Mouse (Mus musculus) heart, adult 2 months (tissue): ENCODE data around the gene Prdm15. TPM values are rescaled to one million over a fixed set of nuclear protein-coding genes. Genes with fewer than 3 reads are reported as not detected.
A peak's percentile ranks its signal among the peaks of the same experiment; 100 is the strongest.

Experiments used
- DNase-seq, 2 experiments: peaks; one replicate each; pipeline ENCODE4 v3.0.0; 2021
- H3K27ac ChIP-seq: fragments of 200-600 bp; 2 replicates; pipeline ENCODE4 v1.8.1; 2022
- H3K27me3 ChIP-seq: fragments of 200-500 bp; 2 replicates; pipeline ENCODE4 v1.6.1; 2012; ENCODE audit warnings: mild to moderate bottlenecking, low read length, inconsistent platforms, mixed read lengths; ENCODE audit not compliant: control insufficient read depth, insufficient read depth
- H3K36me3 ChIP-seq: fragments of 200-500 bp; 2 replicates; pipeline ENCODE4 v1.6.1; 2012; ENCODE audit warnings: low read length, inconsistent platforms; ENCODE audit not compliant: control insufficient read depth, insufficient read depth
- H3K4me1 ChIP-seq: fragments of 200-500 bp; 2 replicates; pipeline ENCODE4 v1.6.1; 2011; ENCODE audit warnings: low read length; ENCODE audit not compliant: control insufficient read depth, insufficient read depth
- H3K4me3 ChIP-seq: fragments of 200-600 bp; 2 replicates; pipeline ENCODE4 v1.8.1; 2022
- H3K79me2 ChIP-seq: fragments of 200-500 bp; replicated peaks from 2 replicates; pipeline ENCODE4 v1.6.1; 2012; ENCODE audit warnings: mild to moderate bottlenecking, inconsistent platforms, low read length, moderate library complexity, mixed read lengths; ENCODE audit not compliant: control insufficient read depth, insufficient read depth
- H3K9ac ChIP-seq: fragments of 200-500 bp; 2 replicates; pipeline ENCODE4 v1.6.1; 2012; ENCODE audit warnings: low read depth, mild to moderate bottlenecking, control low read depth, inconsistent platforms, low read length, mixed read lengths
- CTCF ChIP-seq: fragments of 200-600 bp; IDR thresholded peaks from 2 replicates; pipeline ENCODE4 v1.8.1; 2022; ENCODE audit warnings: antibody characterized with exemption, mild to moderate bottlenecking, moderate library complexity
- EP300 ChIP-seq: fragments of 200-500 bp; IDR thresholded peaks from 2 replicates; pipeline ENCODE4 v1.6.1; 2011; ENCODE audit warnings: low read depth, low read length, control low read depth; ENCODE audit not compliant: insufficient read depth
- POLR2A ChIP-seq: fragments of 200-500 bp; IDR thresholded peaks from 2 replicates; pipeline ENCODE4 v1.6.1; 2011; ENCODE audit warnings: mild to moderate bottlenecking, low read depth, low read length, control low read depth; ENCODE audit not compliant: insufficient read depth
- WGBS: fragments of 180-500 bp; shearing (Covaris S2); methylation state at CpG from one replicate; pipeline ENCODE4 v1.1.7; 2018; 5-methylcytosine and 5-hydroxymethylcytosine counted together
- intact Hi-C: fragments of 180-260 bp; cut with DNase I; formaldehyde crosslinking; loops from one replicate; pipeline ENCODE4 v1.15.1; 2025
- polyA plus RNA-seq: library from polyadenylated mRNA; depleted of rRNA; stranded (reverse); fragments of >200 nt; gene quantifications from 2 replicates; pipeline ENCODE4 v1.2.3, GENCODE M21; 2012
- total RNA-seq, 2 experiments: library from RNA; stranded (reverse); gene quantifications; 2 replicates each; pipeline ENCODE4 v1.2.3; 2021

Prdm15 gene
- total and polyA plus RNA-seq, 3 experiments: 4.6 to 6.1 (median 4.8) TPM

GRCm38 (mm10) chr16:97863932-97864467 lies 12.3 kb upstream of the Prdm15 start:
- H3K4me3 ChIP-seq: no peak overlapping the region

DNA sequence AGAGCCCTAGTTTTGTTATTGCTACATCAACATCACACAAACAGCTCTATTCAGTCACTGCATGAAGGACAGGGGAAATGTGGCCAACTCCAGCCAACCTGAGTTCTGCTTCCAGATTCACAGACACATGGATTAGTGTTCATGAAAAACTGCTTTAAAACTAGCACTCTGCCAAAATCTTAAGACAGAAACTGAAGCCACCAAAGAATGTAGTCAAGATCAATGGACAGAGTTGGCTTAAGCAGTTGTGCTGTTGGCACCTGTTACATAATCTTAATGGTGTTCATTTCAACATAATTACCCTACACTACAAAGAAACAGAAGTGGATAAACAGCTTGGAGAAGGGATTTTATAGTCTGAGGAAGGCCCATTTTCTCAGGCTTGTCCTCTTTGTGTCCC lies 4.4 kb upstream of the Prdm15 start:
- no peak overlapping the region for H3K27ac ChIP-seq
- no peaks in the 10 kb centered on the region for H3K27me3 ChIP-seq
- peaks cover 2% of the 10 kb centered on the region for H3K4me1 ChIP-seq
- no peak for DNase-seq
- no peak overlapping the region for H3K9ac ChIP-seq
- no peaks in the 10 kb centered on the region for H3K36me3 ChIP-seq
- intact Hi-C loops: no loop called here
- no peak for TF ChIP-seq POLR2A
- TF ChIP-seq CTCF: no peak
- no peak for TF ChIP-seq EP300
- no peaks in the 10 kb centered on the region for H3K79me2 ChIP-seq
- H3K4me3 ChIP-seq: no peak overlapping the region

More at GRCm38 (mm10) chr16:97863932-97864467, 12.3 kb upstream of the Prdm15 start:
- peaks cover 2% of the 10 kb centered on the region for H3K36me3 ChIP-seq
- H3K79me2 ChIP-seq: no peaks in the 10 kb centered on the region
- no peaks in the 10 kb centered on the region for H3K27me3 ChIP-seq
- intact Hi-C loops: no loop called here
- H3K4me1 ChIP-seq: no peaks in the 10 kb centered on the region
- TF ChIP-seq POLR2A (no peak), CTCF (peak; percentile 47)
- H3K9ac ChIP-seq: no peak overlapping the region
- H3K27ac ChIP-seq: peak overlapping the region; percentile 23; the same call in 1 of the 2 replicates
- 75% methylated on average over 3 of the region's 3 CpGs for WGBS
- no peak for DNase-seq

- H3K27ac ChIP-seq: peak overlapping the region; percentile 72
- WGBS: under 1% methylated on average over 60 of the region's 77 CpGs
- no peaks in the 10 kb centered on the region for H3K27me3 ChIP-seq
- H3K79me2 ChIP-seq: peaks cover 2% of the 10 kb centered on the region; the same call in 1 of the 2 replicates
- intact Hi-C loops: loop anchor here (1.0 to 5.0 kb wide), 4 partner anchors 71 to 231 kb away; partner anchors contain the start of genes A630089N07Rik and B230307C23Rik
- peak overlapping the region; percentile 99 for H3K9ac ChIP-seq
- peak; percentile 91 to 93 for DNase-seq
- H3K4me1 ChIP-seq: peaks cover 3% of the 10 kb centered on the region
- H3K36me3 ChIP-seq: no peaks in the 10 kb centered on the region
- peak overlapping the region; percentile 73 for H3K4me3 ChIP-seq
- TF ChIP-seq CTCF (no peak), POLR2A (no peak; the same call in 1 of the 2 replicates), EP300 (no peak)
Measured at GRCm38 (mm10) chr16:97851061-97851740, 449 bp downstream of the Prdm15 start.

DNA sequence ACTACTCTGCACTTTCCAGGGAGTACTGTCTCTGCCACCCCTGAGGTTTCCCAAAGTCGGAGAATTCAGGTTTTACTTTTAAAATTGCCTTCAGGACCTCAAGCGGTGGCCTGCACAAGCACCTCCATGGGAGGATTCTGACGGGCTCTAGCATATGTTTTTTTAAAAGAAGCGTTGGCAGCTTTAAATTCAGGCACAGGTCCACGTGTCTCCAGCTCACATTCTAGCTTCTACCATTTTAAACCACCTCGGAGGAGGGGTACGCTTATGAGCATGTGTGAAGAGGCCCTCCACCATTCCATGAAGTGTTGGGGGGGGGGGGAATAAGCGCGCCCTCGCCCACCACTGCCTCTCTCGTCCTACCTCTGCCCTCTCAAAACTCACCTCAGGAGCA lies 986 bp downstream of the Prdm15 start:
- H3K4me3 ChIP-seq: peak overlapping the region; percentile 73
- WGBS: 0% methylated on average over 11 of the region's 11 CpGs
- intact Hi-C loops: loop anchor here (1.0 to 5.0 kb wide), 4 partner anchors 72 to 232 kb away; partner anchors contain the start of genes A630089N07Rik and B230307C23Rik
- H3K79me2 ChIP-seq: peaks cover 2% of the 10 kb centered on the region; the same call in 1 of the 2 replicates
- H3K27ac ChIP-seq: peak overlapping the region; percentile 72
- DNase-seq: no peak
- H3K4me1 ChIP-seq: peaks cover 3% of the 10 kb centered on the region
- H3K9ac ChIP-seq: peak overlapping the region; percentile 99
- no peak for TF ChIP-seq EP300
- TF ChIP-seq CTCF: no peak
- no peak for TF ChIP-seq POLR2A
- no peaks in the 10 kb centered on the region for H3K36me3 ChIP-seq
- H3K27me3 ChIP-seq: no peaks in the 10 kb centered on the region

DNA sequence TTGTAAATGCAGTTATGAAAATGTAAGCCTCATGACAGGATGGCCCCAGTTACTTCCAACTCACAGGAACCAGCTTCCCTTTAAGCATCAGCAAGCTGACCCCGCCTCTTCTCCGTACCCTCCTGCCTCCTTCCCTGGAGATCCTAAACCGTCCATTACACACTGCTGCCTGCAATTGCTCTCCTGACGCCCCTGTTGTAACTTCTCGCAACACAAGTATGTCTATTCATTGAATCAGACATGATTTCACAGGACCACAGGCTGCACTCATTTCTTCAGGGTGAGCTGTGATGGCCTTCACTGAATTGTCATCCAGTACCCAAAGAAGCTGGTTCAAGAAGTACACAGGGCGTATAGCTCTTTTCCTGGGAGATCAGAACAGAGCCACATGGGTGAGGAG lies 2.8 kb downstream of the Prdm15 start:
- TF ChIP-seq POLR2A (no peak), CTCF (no peak), EP300 (no peak)
- intact Hi-C loops: no loop called here
- H3K27ac ChIP-seq: no peak overlapping the region
- H3K9ac ChIP-seq: no peak overlapping the region
- H3K36me3 ChIP-seq: no peaks in the 10 kb centered on the region
- no peaks in the 10 kb centered on the region for H3K27me3 ChIP-seq
- H3K4me1 ChIP-seq: peaks cover 7% of the 10 kb centered on the region
- 73% methylated on average over 6 of the region's 6 CpGs for WGBS
- no peak overlapping the region for H3K4me3 ChIP-seq
- DNase-seq: no peak
- peaks cover 2% of the 10 kb centered on the region; the same call in 1 of the 2 replicates for H3K79me2 ChIP-seq
